Comparison of ENCODE assay signal across 8 mouse cellular contexts in the genomic region with DNA sequence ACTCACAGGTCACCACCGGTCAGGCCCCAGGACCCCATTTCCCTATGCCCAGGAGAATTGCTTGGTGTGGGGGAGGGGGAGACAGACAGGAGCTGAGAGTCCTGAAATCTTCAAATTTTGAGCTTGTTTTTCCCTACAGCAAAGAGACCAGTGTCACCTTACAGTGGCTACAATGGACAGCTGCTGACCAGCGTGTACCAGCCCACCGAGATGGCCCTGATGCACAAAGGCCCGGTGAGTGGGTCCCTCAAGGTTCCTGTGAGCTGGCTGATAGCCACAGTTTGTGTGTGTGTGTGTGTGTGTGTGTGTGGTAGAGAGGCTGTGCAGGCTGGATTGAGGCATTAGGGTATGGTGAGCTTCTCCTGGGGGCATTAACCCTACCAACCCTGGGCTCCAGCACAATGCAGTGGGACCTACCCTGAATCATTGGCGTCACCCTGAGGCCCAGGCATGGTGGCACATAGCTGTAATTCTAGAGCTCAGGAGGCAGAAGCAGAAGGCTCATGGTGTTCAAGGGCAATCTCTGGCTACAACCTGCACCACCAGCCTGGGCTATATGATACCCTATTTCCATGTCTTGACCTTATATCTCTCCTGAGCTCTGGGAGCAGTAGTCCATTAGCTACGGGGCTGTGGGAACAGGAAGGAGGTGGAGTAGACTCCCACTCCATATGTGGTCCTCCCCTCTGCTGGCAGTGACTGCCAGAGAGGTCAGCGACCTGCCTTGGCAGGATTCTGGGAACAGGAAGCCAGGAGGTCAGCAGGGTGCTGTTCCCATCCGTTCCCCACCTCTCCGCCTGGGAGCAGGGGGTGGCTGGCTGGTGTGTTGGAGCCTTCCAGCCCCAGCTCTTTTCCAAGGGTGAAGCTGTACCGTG. TPM values are rescaled to one million over a fixed set of nuclear protein-coding genes. Genes with fewer than 3 reads are reported as not detected.
DNase-seq lines count a peak whose midpoint lies in the region; ATAC-seq and TF ChIP-seq lines count a peak whose summit lies in the region.
"Had no signal": no experiment of that assay in that cellular context is flagged by ENCODE, and none has a peak within 500 bp of the region (broad histone marks: within the 10 kb centered on the region; RNA-seq: fewer than 3 reads in every experiment).

No protein-coding gene starts in this region.

- peak overlapping the region; percentile 18; the same call in 1 of the 2 replicates for H3K9ac ChIP-seq in heart, embryonic 16.5 days (ENCODE audit: low read length)
- peak overlapping the region; percentile 47 for H3K9ac ChIP-seq in liver, adult 2 months (ENCODE audit: low read depth, low read length)
- H3K9ac ChIP-seq in forebrain, embryonic 11.5 days (ENCODE audit: low read length), result no peak overlapping the region
- H3K9ac ChIP-seq: limb, embryonic 15.5 days had no signal

- H3K9me3 ChIP-seq in heart, embryonic 16.5 days (replicated peaks; ENCODE audit: control insufficient read depth, low read length), result no peaks in the 10 kb centered on the region
- H3K9me3 ChIP-seq in forebrain, embryonic 11.5 days (ENCODE audit: control insufficient read depth, low read length), result no peaks in the 10 kb centered on the region
- H3K9me3 ChIP-seq: limb, embryonic 15.5 days had no signal

- peaks cover 10% of the 10 kb centered on the region; the same call in 1 of the 2 replicates for H3K79me2 ChIP-seq in liver, adult 2 months (ENCODE audit: control insufficient read depth, insufficient read depth, low read length)

- H3K27me3 ChIP-seq in heart, embryonic 16.5 days (ENCODE audit: control insufficient read depth, insufficient read depth, low read length), result no peaks in the 10 kb centered on the region
- no peaks in the 10 kb centered on the region for H3K27me3 ChIP-seq in liver, adult 2 months (ENCODE audit: control insufficient read depth, insufficient read depth, low read length)
- no peaks in the 10 kb centered on the region for H3K27me3 ChIP-seq in forebrain, embryonic 11.5 days (ENCODE audit: control insufficient read depth, insufficient read depth, low read length)
- H3K27me3 ChIP-seq: limb, embryonic 15.5 days had no signal

- peak overlapping the region; percentile 68 for H3K27ac ChIP-seq in heart, embryonic 16.5 days (ENCODE audit: low read length)
- peak overlapping the region; percentile 77 for H3K27ac ChIP-seq in liver, adult 2 months (replicated peaks; ENCODE audit: insufficient read depth, low read depth, low read length)
- H3K27ac ChIP-seq in left cerebral cortex, adult 2 months, result no peak overlapping the region
- H3K27ac ChIP-seq in forebrain, embryonic 11.5 days (ENCODE audit: low read depth, low read length), result no peak overlapping the region
- H3K27ac ChIP-seq: limb, embryonic 15.5 days had no signal

- DNase-seq in adrenal gland, postnatal 25 days, result peak; percentile 41
- DNase-seq in cerebellum, postnatal 10 days, result peak; percentile 55 to 66
- DNase-seq in liver, adult 2 months (ENCODE audit: extremely low read depth, low read depth, low spot score), result peak; percentile 85
- no peak for DNase-seq in left cerebral cortex, adult 2 months (ENCODE audit: extremely low spot score in 1 of 2, low spot score in 2 of 2)
- DNase-seq in forebrain, embryonic 11.5 days (ENCODE audit: low spot score), result no peak
- DNase-seq in layer of hippocampus, postnatal 25 days (ENCODE audit: extremely low spot score in 1 of 2, low spot score in 1 of 2), result no peak

- TF ChIP-seq POLR2A in liver, adult 2 months (IDR thresholded peaks at IDR 0.05; ENCODE audit: extremely low read depth, insufficient read depth, low read length), result no peak

- WGBS in heart, embryonic 16.5 days, result 46% methylated on average over 10 of the region's 10 CpGs
- WGBS in liver, adult 2 months, result 11% methylated on average over 10 of the region's 10 CpGs
- 67% methylated on average over 10 of the region's 10 CpGs for WGBS in forebrain, embryonic 11.5 days

- no peak for TF ChIP-seq CTCF in liver, adult 2 months (IDR thresholded peaks at IDR 0.05; ENCODE audit: low read depth, low read length)
- TF ChIP-seq CTCF in left cerebral cortex, adult 2 months (IDR thresholded peaks at IDR 0.05), result no peak

- H3K36me3 ChIP-seq in heart, embryonic 16.5 days (ENCODE audit: control insufficient read depth, insufficient read depth), result no peaks in the 10 kb centered on the region
- H3K36me3 ChIP-seq in liver, adult 2 months (ENCODE audit: control insufficient read depth, insufficient read depth, low read length), result peaks cover 3% of the 10 kb centered on the region; the same call in 1 of the 2 replicates
- H3K36me3 ChIP-seq in forebrain, embryonic 11.5 days (ENCODE audit: control insufficient read depth, insufficient read depth, low read length), result no peaks in the 10 kb centered on the region

- peaks cover 23% of the 10 kb centered on the region for H3K4me1 ChIP-seq in heart, embryonic 16.5 days (ENCODE audit: control insufficient read depth, insufficient read depth, low read length)
- peaks cover 36% of the 10 kb centered on the region for H3K4me1 ChIP-seq in liver, adult 2 months (ENCODE audit: control insufficient read depth, insufficient read depth, low read length)
- no peaks in the 10 kb centered on the region for H3K4me1 ChIP-seq in forebrain, embryonic 11.5 days (replicated peaks; ENCODE audit: control insufficient read depth, insufficient read depth, low read length)

- H3K4me2 ChIP-seq in heart, embryonic 16.5 days (ENCODE audit: low read depth, low read length), result peak overlapping the region; percentile 18
- no peak overlapping the region for H3K4me2 ChIP-seq in forebrain, embryonic 11.5 days (ENCODE audit: low read depth, low read length, severe bottlenecking)
- H3K4me2 ChIP-seq: limb, embryonic 15.5 days had no signal

- intact Hi-C loops in left cerebral cortex, adult 2 months (cut with DNase I), result no loop called here

- ATAC-seq in heart, embryonic 16.5 days (replicated peaks; ENCODE audit: extremely low read depth, insufficient read depth, low FRiP score), result peak; percentile 84
- no peak for ATAC-seq in forebrain, embryonic 11.5 days (replicated peaks; ENCODE audit: low FRiP score)

- no peak overlapping the region for H3K4me3 ChIP-seq in heart, embryonic 16.5 days (ENCODE audit: low read length)
- H3K4me3 ChIP-seq in liver, adult 2 months (ENCODE audit: insufficient read depth, low read depth, low read length), result peak overlapping the region; percentile 12; the same call in 1 of the 2 replicates
- no peak overlapping the region for H3K4me3 ChIP-seq in left cerebral cortex, adult 2 months
- H3K4me3 ChIP-seq in forebrain, embryonic 11.5 days (ENCODE audit: low read depth, low read length), result no peak overlapping the region
- H3K4me3 ChIP-seq: limb, embryonic 15.5 days had no signal

RNA-seq across cellular contexts. Expression of a gene that starts 15.8 kb away (rescaled TPM):
- total RNA-seq in adrenal gland, postnatal 25 days (2021), result 5.4 and 13.9 TPM in 2 replicates
- 14.5 and 15.4 TPM in 2 replicates for polyA plus RNA-seq in heart, embryonic 16.5 days (2015; fragmentation: Nextera tagmentation; extraction: Ambion mirVana)
- 51.4 and 66.2 TPM in 2 replicates for total RNA-seq in liver, adult 2 months (2014; rRNA removed)
- 87.6 and 93.9 TPM in 2 replicates for polyA plus RNA-seq in liver, adult 2 months (2012; rRNA removed)
- 1 to 10 TPM; 4.0 to 5.4 TPM for total RNA-seq in left cerebral cortex, adult 2 months (2021)
- polyA plus RNA-seq in forebrain, embryonic 11.5 days (2014; fragmentation: Nextera tagmentation; extraction: Ambion mirVana), result 14.1 and 14.4 TPM in 2 replicates
- 1 to 10 TPM; 2.8 to 4.5 TPM for total RNA-seq in layer of hippocampus, postnatal 25 days (2021)

RNA-seq across cellular contexts. Expression of a gene that starts 23.1 kb away (rescaled TPM):
- 0.76 and 0.95 TPM in 2 replicates for total RNA-seq in adrenal gland, postnatal 25 days (2021)
- polyA plus RNA-seq in heart, embryonic 16.5 days (2015; fragmentation: Nextera tagmentation; extraction: Ambion mirVana), result 1.2 and 1.4 TPM in 2 replicates
- total RNA-seq in liver, adult 2 months (2014; rRNA removed), result 3.0 and 3.6 TPM in 2 replicates
- 0.65 and 1.2 TPM in 2 replicates for polyA plus RNA-seq in liver, adult 2 months (2012; rRNA removed)
- total RNA-seq in left cerebral cortex, adult 2 months (2021), result under 1 TPM; 0.56 to 0.84 TPM
- 0.35 and 0.64 TPM in 2 replicates for polyA plus RNA-seq in forebrain, embryonic 11.5 days (2014; fragmentation: Nextera tagmentation; extraction: Ambion mirVana)
- total RNA-seq in layer of hippocampus, postnatal 25 days (2021), result under 1 TPM; 0.37 to 0.52 TPM

Comparison
In these comparisons a context has a peak if more than half of its experiments do, and no peak if none do; other contexts are left out.
1. DNase-seq: peak in adrenal gland, postnatal 25 days (single experiment), cerebellum, postnatal 10 days (2 of 2) and liver, adult 2 months (single experiment); none in left cerebral cortex, adult 2 months (0 of 2), forebrain, embryonic 11.5 days (single experiment) and layer of hippocampus, postnatal 25 days (0 of 2).
2. H3K27ac ChIP-seq: peak in heart, embryonic 16.5 days (single experiment) and liver, adult 2 months (single experiment); none in left cerebral cortex, adult 2 months (single experiment) and forebrain, embryonic 11.5 days (single experiment).